Mouse (Mus musculus) erythroblast, embryonic 14.5 days (primary cell): Measurements from ENCODE around the gene 2210017I01Rik.

Experiments used
- GATA1 ChIP-seq: IDR thresholded peaks from 2 replicates; pipeline ENCODE4 v1.6.1; 2012; ENCODE audit warnings: low read length, inconsistent platforms, mixed read lengths
- TAL1 ChIP-seq: IDR thresholded peaks from 3 replicates; pipeline ENCODE4 v1.6.1; 2012; ENCODE audit warnings: low read length, inconsistent platforms, mixed read lengths

DNA sequence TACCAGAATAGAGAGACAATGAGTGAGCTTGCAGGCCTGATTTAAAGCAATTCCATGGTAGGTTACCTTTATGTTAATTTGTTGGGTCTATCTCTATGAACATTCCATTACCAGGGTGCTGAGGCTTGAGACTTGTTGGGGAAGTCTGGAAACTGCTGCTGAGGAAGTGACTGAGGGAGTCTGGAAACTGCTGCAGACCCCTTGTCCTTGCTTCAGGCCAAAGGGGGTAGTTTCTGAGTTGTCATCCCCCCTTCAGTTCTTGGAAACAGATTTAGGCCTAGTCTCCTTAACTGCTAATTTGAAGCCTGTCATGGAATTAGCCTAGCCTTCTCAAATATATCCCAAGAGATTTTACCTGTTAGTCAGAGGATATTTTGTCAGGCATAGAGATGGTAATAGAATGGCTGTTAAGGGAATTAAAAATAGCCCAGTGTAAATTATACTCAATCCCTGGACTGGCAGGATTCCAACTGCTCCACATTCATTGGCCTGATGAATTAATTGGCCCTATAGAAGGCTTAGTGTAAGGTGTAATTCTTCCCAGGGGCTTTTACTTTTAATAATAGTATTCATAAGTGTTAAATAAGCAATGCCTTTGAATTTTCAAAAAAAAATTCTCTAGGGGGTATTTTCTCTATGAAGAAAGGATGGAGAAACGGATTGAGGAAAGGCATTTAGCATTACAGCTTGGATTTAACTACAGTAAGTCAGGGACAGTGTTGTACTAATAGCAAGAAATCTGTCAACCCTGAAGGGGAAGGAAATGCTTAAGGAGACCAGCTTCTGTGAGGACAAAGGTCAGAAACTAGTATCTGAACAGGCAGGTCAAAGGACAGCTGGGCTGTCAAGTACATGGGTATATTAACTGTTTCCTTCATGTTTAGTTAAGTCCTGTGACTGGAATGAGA lies 30.7 kb upstream of the 2210017I01Rik start:
- no peak for TF ChIP-seq TAL1
- TF ChIP-seq GATA1, result no peak
